Mouse (Mus musculus) intestine, postnatal 0 days (tissue): ENCODE measurements around the gene Olfr963. TPM values are rescaled to one million over a fixed set of nuclear protein-coding genes. Genes with fewer than 3 reads are reported as not detected.

Experiments used
- ATAC-seq: fragments of 200-750 bp; cut with Nextera tagmentation; 2 replicates; pipeline ENCODE4 v1.8.0; 2017; ENCODE audit warnings: mild to moderate bottlenecking, moderate TSS enrichment, moderate library complexity
- H3K27ac ChIP-seq: fragments of 300-500 bp; sonication (generic); 2 replicates; pipeline ENCODE4 v1.5.1; 2014; ENCODE audit warnings: mild to moderate bottlenecking, low read depth, low read length, moderate library complexity
- H3K27me3 ChIP-seq: fragments of 300-500 bp; sonication (generic); replicated peaks from 2 replicates; pipeline ENCODE4 v1.6.1; 2014; ENCODE audit warnings: low read length, mixed read lengths; ENCODE audit not compliant: control insufficient read depth, insufficient read depth
- H3K36me3 ChIP-seq: fragments of 300-500 bp; sonication (generic); 2 replicates; pipeline ENCODE4 v1.6.1; 2014; ENCODE audit warnings: mild to moderate bottlenecking, moderate library complexity; ENCODE audit not compliant: control insufficient read depth, insufficient read depth
- H3K4me1 ChIP-seq: fragments of 300-500 bp; sonication (generic); replicated peaks from 2 replicates; pipeline ENCODE4 v1.6.1; 2014; ENCODE audit warnings: antibody characterized with exemption, low read length, mixed read lengths; ENCODE audit not compliant: control insufficient read depth, insufficient read depth
- H3K4me2 ChIP-seq: fragments of 300-500 bp; sonication (generic); replicated peaks from 2 replicates; pipeline ENCODE4 v1.6.1; 2014; ENCODE audit warnings: low read depth, mild to moderate bottlenecking, moderate library complexity
- H3K4me3 ChIP-seq: fragments of 300-500 bp; sonication (generic); 2 replicates; pipeline ENCODE4 v1.5.1; 2014; ENCODE audit warnings: low read depth, low read length
- H3K9ac ChIP-seq: fragments of 300-500 bp; sonication (generic); 2 replicates; pipeline ENCODE4 v1.6.1; 2014; ENCODE audit warnings: mild to moderate bottlenecking, low read depth, low read length
- H3K9me3 ChIP-seq: fragments of 300-500 bp; sonication (generic); 2 replicates; pipeline ENCODE4 v1.6.1; 2016; ENCODE audit warnings: mixed run types; ENCODE audit not compliant: control insufficient read depth
- CTCF ChIP-seq: sonication (generic); IDR thresholded peaks from 2 replicates; pipeline ENCODE4 v1.5.1; 2016; ENCODE audit warnings: low read depth, mild to moderate bottlenecking, control low read depth, antibody characterized with exemption, moderate library complexity
- WGBS: fragments of 180-500 bp; shearing (Covaris S2); extraction: QIAGEN DNeasy Blood & Tissue Kit; methylation state at CpG from one replicate; pipeline ENCODE4 v1.1.7; 2014; 5-methylcytosine and 5-hydroxymethylcytosine counted together
- polyA plus RNA-seq: library from polyadenylated mRNA; unstranded; fragments of >200 nt; fragmentation: Nextera tagmentation; extraction: Ambion mirVana; gene quantifications from 2 replicates; pipeline ENCODE4 v1.2.1, GENCODE M21; 2015

Olfr963 gene
- polyA plus RNA-seq, 1 experiment from 2014 or later, result not detected

- ATAC-seq, result no peak
- Histone ChIP-seq H3K9ac (no peak within 1 kb of the TSS), H3K4me3 (no peak within 1 kb of the TSS), H3K36me3 (no peaks in the 10 kb centered on the region), H3K27me3 (no peaks in the 10 kb centered on the region), H3K9me3 (no peaks in the 10 kb centered on the region), H3K4me1 (no peaks in the 10 kb centered on the region), H3K4me2 (no peak within 1 kb of the TSS), H3K27ac (no peak within 1 kb of the TSS)
- no peak for TF ChIP-seq CTCF
Measured at GRCm38 (mm10) chr9:39707017-39707416, 40.0 kb downstream of the Olfr963 start, which contains the start of gene Olfr149. Gene Olfr149 (minus strand): TSS chr9:39707117.

- WGBS, result 61% methylated on average over 3 of the region's 3 CpGs
- Histone ChIP-seq H3K9me3 (no peaks in the 10 kb centered on the region), H3K36me3 (no peaks in the 10 kb centered on the region), H3K4me2 (no peak overlapping the region), H3K27ac (no peak overlapping the region), H3K27me3 (no peaks in the 10 kb centered on the region), H3K9ac (no peak overlapping the region), H3K4me3 (no peak overlapping the region), H3K4me1 (no peaks in the 10 kb centered on the region)
- no peak for ATAC-seq
- TF ChIP-seq CTCF, result no peak
Measured at GRCm38 (mm10) chr9:39708958-39709357, 42.0 kb downstream of the Olfr963 start.

GRCm38 (mm10) chr9:39711053-39711452, 44.0 kb downstream of the Olfr963 start, which contains the start of gene Olfr965:
Gene Olfr965 (plus strand): TSS chr9:39711353.
- Histone ChIP-seq H3K36me3 (no peaks in the 10 kb centered on the region), H3K4me2 (no peak within 1 kb of the TSS), H3K9ac (no peak within 1 kb of the TSS), H3K27me3 (no peaks in the 10 kb centered on the region), H3K4me3 (no peak within 1 kb of the TSS), H3K9me3 (no peaks in the 10 kb centered on the region), H3K4me1 (no peaks in the 10 kb centered on the region), H3K27ac (no peak within 1 kb of the TSS)
- no peak for TF ChIP-seq CTCF
- no peak for ATAC-seq

Other genes starting within 250 kb of the Olfr963 start
- not detected in 2 replicates for gene Olfr952, start 240.1 kb upstream of the Olfr963 start, polyA plus RNA-seq
- gene Olfr954, start 210.5 kb upstream of the Olfr963 start, polyA plus RNA-seq, result not detected in 2 replicates
- not detected in 2 replicates for gene Olfr955, start 195.3 kb upstream of the Olfr963 start, polyA plus RNA-seq
- not detected in 2 replicates for gene Olfr44, start 173.2 kb upstream of the Olfr963 start, polyA plus RNA-seq
- not detected in 2 replicates for gene Olfr957, start 151.4 kb upstream of the Olfr963 start, polyA plus RNA-seq
- not detected in 2 replicates for gene Olfr958, start 113.2 kb upstream of the Olfr963 start, polyA plus RNA-seq
- gene Olfr959, start 91.6 kb upstream of the Olfr963 start, polyA plus RNA-seq, result not detected in 2 replicates
- 7.5 and 9.8 TPM in 2 replicates for gene AW551984, start 62.8 kb upstream of the Olfr963 start, polyA plus RNA-seq
- gene Olfr148, start 56.5 kb upstream of the Olfr963 start, polyA plus RNA-seq, result not detected in 2 replicates
- gene Olfr960, start 45.8 kb upstream of the Olfr963 start, polyA plus RNA-seq, result not detected in 2 replicates
- not detected in 2 replicates for gene Olfr961, start 22.1 kb upstream of the Olfr963 start, polyA plus RNA-seq
- gene Olfr149, start 39.9 kb downstream of the Olfr963 start, polyA plus RNA-seq, result not detected in 2 replicates
- gene Olfr965, start 44.1 kb downstream of the Olfr963 start, polyA plus RNA-seq, result not detected in 2 replicates
- not detected in 2 replicates for gene Olfr150, start 63.8 kb downstream of the Olfr963 start, polyA plus RNA-seq
- not detected in 2 replicates for gene Olfr967, start 79.0 kb downstream of the Olfr963 start, polyA plus RNA-seq
- not detected in 2 replicates for gene Olfr968, start 116.0 kb downstream of the Olfr963 start, polyA plus RNA-seq
- not detected in 2 replicates for gene Olfr969, start 123.7 kb downstream of the Olfr963 start, polyA plus RNA-seq
- gene Olfr970, start 141.7 kb downstream of the Olfr963 start, polyA plus RNA-seq, result not detected in 2 replicates
- not detected in 2 replicates for gene Olfr971, start 169.7 kb downstream of the Olfr963 start, polyA plus RNA-seq
- gene Olfr972, start 199.2 kb downstream of the Olfr963 start, polyA plus RNA-seq, result not detected in 2 replicates
- not detected in 2 replicates for gene Olfr229, start 240.1 kb downstream of the Olfr963 start, polyA plus RNA-seq